Mouse (Mus musculus) intestine, embryonic 14.5 days (tissue): ENCODE data around the gene Slc35g2. TPM values are rescaled to one million over a fixed set of nuclear protein-coding genes. Genes with fewer than 3 reads are reported as not detected.

Source experiments
- ATAC-seq: fragments of 200-750 bp; cut with Nextera tagmentation; replicated peaks from 2 replicates; pipeline ENCODE4 v1.8.0; 2017; ENCODE audit warnings: low read depth, moderate number of reproducible peaks, moderate TSS enrichment, moderate library complexity; ENCODE audit not compliant: low FRiP score, low TSS enrichment
- DNase-seq: peaks from one replicate; pipeline ENCODE4 v3.0.0-alpha.2; 2018; ENCODE audit warnings: low spot score
- H3K27ac ChIP-seq: fragments of 300-500 bp; sonication (generic); 2 replicates; pipeline ENCODE4 v1.5.1; 2014; ENCODE audit warnings: low read depth, mild to moderate bottlenecking, control low read depth
- H3K27me3 ChIP-seq: fragments of 300-500 bp; sonication (generic); replicated peaks from 2 replicates; pipeline ENCODE4 v1.6.1; 2014; ENCODE audit warnings: low read length, control low read depth; ENCODE audit not compliant: control insufficient read depth, insufficient read depth
- H3K36me3 ChIP-seq: fragments of 300-500 bp; sonication (generic); 2 replicates; pipeline ENCODE4 v1.6.1; 2014; ENCODE audit warnings: low read length, control low read depth; ENCODE audit not compliant: control insufficient read depth, insufficient read depth
- H3K4me1 ChIP-seq: fragments of 300-500 bp; sonication (generic); replicated peaks from 2 replicates; pipeline ENCODE4 v1.6.1; 2014; ENCODE audit warnings: low read length, control low read depth, mixed read lengths; ENCODE audit not compliant: control insufficient read depth, insufficient read depth
- H3K4me2 ChIP-seq: fragments of 300-500 bp; sonication (generic); 2 replicates; pipeline ENCODE4 v1.6.1; 2014; ENCODE audit warnings: low read length
- H3K4me3 ChIP-seq: fragments of 300-500 bp; sonication (generic); 2 replicates; pipeline ENCODE4 v1.5.1; 2014; ENCODE audit warnings: low read depth, low read length, control low read depth, mixed read lengths
- H3K9ac ChIP-seq: fragments of 300-500 bp; sonication (generic); 2 replicates; pipeline ENCODE4 v1.6.1; 2014; ENCODE audit warnings: mild to moderate bottlenecking, low read length
- H3K9me3 ChIP-seq: fragments of 300-500 bp; sonication (generic); 2 replicates; pipeline ENCODE4 v1.6.1; 2016; ENCODE audit warnings: low read length, control low read depth; ENCODE audit not compliant: control insufficient read depth
- WGBS: fragments of 180-500 bp; shearing (Covaris S2); extraction: QIAGEN DNeasy Blood & Tissue Kit; methylation state at CpG from one replicate; pipeline ENCODE4 v1.1.7; 2014; 5-methylcytosine and 5-hydroxymethylcytosine counted together
- polyA plus RNA-seq: library from polyadenylated mRNA; unstranded; fragments of >200 nt; fragmentation: Nextera tagmentation; extraction: Ambion mirVana; gene quantifications from 2 replicates; pipeline ENCODE4 v1.2.1, GENCODE M21; 2014

The Slc35g2 gene
- polyA plus RNA-seq, 1 experiment from 2014 or later, result 4.4 TPM

- Histone ChIP-seq H3K9ac (no peak within 1 kb of the TSS), H3K4me2 (no peak within 1 kb of the TSS), H3K36me3 (no peaks in the 10 kb centered on the region), H3K4me1 (no peaks in the 10 kb centered on the region), H3K4me3 (no peak within 1 kb of the TSS), H3K27me3 (no peaks in the 10 kb centered on the region), H3K9me3 (no peaks in the 10 kb centered on the region), H3K27ac (no peak within 1 kb of the TSS)
- no peak for ATAC-seq
- 89% methylated on average over 8 of the region's 8 CpGs for whole genome bisulfite sequencing
- DNase-seq, result no peak
Measured at GRCm38 (mm10) chr9:100597546-100597945, 26.7 kb upstream of the Slc35g2 start, which contains the start of gene Stag1. Gene Stag1, plus strand, starts transcription at chr9:100597798.

- H3K4me3 ChIP-seq, result no peak overlapping the region
- no peak for DNase-seq
- ATAC-seq, result no peak
- H3K9ac ChIP-seq, result no peak overlapping the region
- no peak overlapping the region for H3K4me2 ChIP-seq
- H3K27ac ChIP-seq, result no peak overlapping the region
- H3K36me3 ChIP-seq, result no peaks in the 10 kb centered on the region
- H3K27me3 ChIP-seq, result no peaks in the 10 kb centered on the region
- no peaks in the 10 kb centered on the region for H3K9me3 ChIP-seq
- WGBS, result 86% methylated on average over 8 of the region's 8 CpGs
- H3K4me1 ChIP-seq, result no peaks in the 10 kb centered on the region
Measured at GRCm38 (mm10) chr9:100596317-100596716, 25.4 kb upstream of the Slc35g2 start.

GRCm38 (mm10) chr9:100590462-100590861 lies 19.6 kb upstream of the Slc35g2 start:
- H3K27ac ChIP-seq, result no peak overlapping the region
- no peaks in the 10 kb centered on the region for H3K4me1 ChIP-seq
- no peak overlapping the region for H3K9ac ChIP-seq
- H3K36me3 ChIP-seq, result no peaks in the 10 kb centered on the region
- WGBS, result 75% methylated on average over 4 of the region's 4 CpGs
- no peak overlapping the region for H3K4me3 ChIP-seq
- H3K9me3 ChIP-seq, result no peaks in the 10 kb centered on the region
- no peak for DNase-seq
- H3K27me3 ChIP-seq, result no peaks in the 10 kb centered on the region
- ATAC-seq, result no peak
- H3K4me2 ChIP-seq, result no peak overlapping the region

GRCm38 (mm10) chr9:100584031-100584430 lies 13.1 kb upstream of the Slc35g2 start:
- Histone ChIP-seq H3K27ac (no peak overlapping the region), H3K4me1 (peaks cover 13% of the 10 kb centered on the region), H3K36me3 (no peaks in the 10 kb centered on the region), H3K9me3 (no peaks in the 10 kb centered on the region), H3K9ac (no peak overlapping the region), H3K4me3 (no peak overlapping the region), H3K4me2 (no peak overlapping the region), H3K27me3 (no peaks in the 10 kb centered on the region)
- DNase-seq (no peak), ATAC-seq (no peak)
- 56% methylated on average over 4 of the region's 4 CpGs for WGBS

- no peak for DNase-seq
- H3K4me1 ChIP-seq, result peaks cover 13% of the 10 kb centered on the region
- no peak overlapping the region for H3K4me3 ChIP-seq
- H3K9me3 ChIP-seq, result no peaks in the 10 kb centered on the region
- no peak overlapping the region for H3K9ac ChIP-seq
- H3K27ac ChIP-seq, result no peak overlapping the region
- WGBS, result 51% methylated on average over 13 of the region's 13 CpGs
- ATAC-seq, result peak; percentile 70; the same call in 1 of the 2 replicates
- H3K36me3 ChIP-seq, result no peaks in the 10 kb centered on the region
- H3K4me2 ChIP-seq, result peak overlapping the region; percentile 11; the same call in 1 of the 2 replicates
- no peaks in the 10 kb centered on the region for H3K27me3 ChIP-seq
Measured at GRCm38 (mm10) chr9:100582883-100583575, 12.1 kb upstream of the Slc35g2 start.

GRCm38 (mm10) chr9:100581543-100582492 lies 10.9 kb upstream of the Slc35g2 start:
- Histone ChIP-seq H3K9ac (no peak overlapping the region), H3K4me1 (peaks cover 13% of the 10 kb centered on the region), H3K27me3 (no peaks in the 10 kb centered on the region), H3K36me3 (no peaks in the 10 kb centered on the region), H3K9me3 (no peaks in the 10 kb centered on the region), H3K27ac (no peak overlapping the region), H3K4me3 (no peak overlapping the region), H3K4me2 (no peak overlapping the region)
- ATAC-seq, result no peak; the same call in 1 of the 2 replicates
- DNase-seq, result no peak
- 46% methylated on average over 13 of the region's 13 CpGs for WGBS

- Histone ChIP-seq H3K4me2 (no peak overlapping the region), H3K27me3 (no peaks in the 10 kb centered on the region), H3K4me1 (peaks cover 13% of the 10 kb centered on the region), H3K36me3 (no peaks in the 10 kb centered on the region), H3K4me3 (no peak overlapping the region), H3K9me3 (no peaks in the 10 kb centered on the region), H3K9ac (no peak overlapping the region), H3K27ac (no peak overlapping the region)
- WGBS, result 66% methylated on average over 20 of the region's 20 CpGs
- ATAC-seq (no peak), DNase-seq (no peak)
Measured at GRCm38 (mm10) chr9:100580196-100580740, 9.4 kb upstream of the Slc35g2 start.

GRCm38 (mm10) chr9:100573942-100574341 lies 3.1 kb upstream of the Slc35g2 start:
- no peak for ATAC-seq
- Histone ChIP-seq H3K27ac (no peak overlapping the region), H3K9me3 (no peaks in the 10 kb centered on the region), H3K36me3 (no peaks in the 10 kb centered on the region), H3K4me3 (no peak overlapping the region), H3K4me2 (no peak overlapping the region), H3K4me1 (peaks cover 8% of the 10 kb centered on the region), H3K9ac (no peak overlapping the region), H3K27me3 (no peaks in the 10 kb centered on the region)
- no peak for DNase-seq
- WGBS, result 57% methylated on average over 5 of the region's 5 CpGs
